Mouse (Mus musculus) testis, adult 10 weeks (tissue): Measurements from ENCODE around the gene Olfr1258. TPM values are rescaled to one million over a fixed set of nuclear protein-coding genes. Genes with fewer than 3 reads are reported as not detected.

Experiments
- polyA plus RNA-seq: library from polyadenylated mRNA; stranded (reverse); fragments of 350-450 nt; fragmentation: Illumina TruSeq; extraction: RNeasy Lipid Tissue Mini Kit (QIAGEN cat#74804); gene quantifications from one replicate; pipeline ENCODE4 v1.2.3, GENCODE M21; 2014; ENCODE audit warnings: low read depth, low replicate concordance

The Olfr1258 gene
- not detected for polyA plus RNA-seq

GRCm38 (mm10) chr2:89927009-89927408, at the start of gene Olfr1258:
Gene Olfr1258, plus strand, starts transcription at chr2:89927309.

GRCm38 (mm10) chr2:89878137-89878536, 49.0 kb upstream of the Olfr1258 start, which contains the start of gene Olfr1257:
Gene Olfr1257, plus strand, starts transcription at chr2:89878437.

DNA sequence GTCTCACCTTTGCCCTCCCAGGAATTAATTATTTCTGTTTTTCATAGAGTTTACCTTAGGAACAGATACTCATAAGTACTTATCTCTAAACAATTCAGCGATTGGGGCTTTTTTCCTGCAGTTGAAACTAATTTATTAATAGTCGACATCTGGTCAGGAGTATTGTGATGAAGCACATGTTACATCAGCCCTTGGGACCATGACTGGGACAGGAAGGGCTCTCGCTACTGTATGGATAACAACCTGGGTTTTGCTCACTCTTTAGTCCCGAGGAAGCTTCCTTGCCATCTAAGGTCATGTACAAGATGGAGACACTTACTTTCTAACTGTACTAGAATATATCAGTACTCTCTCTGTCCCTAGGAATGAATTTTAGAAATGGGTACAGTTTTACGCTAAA, 21.5 kb downstream of the Olfr1258 start, which contains the start of gene Olfr1259:
Olfr1259 (minus strand) TSS at position 101 of the 400 bp plus-strand sequence.

GRCm38 (mm10) chr2:89974184-89974583, 47.1 kb downstream of the Olfr1258 start, which contains the start of gene Olfr1260:
Gene Olfr1260, plus strand, starts transcription at chr2:89974340.

Other genes with a start within 250 kb of the Olfr1258 start
- gene Olfr1252, start 202.3 kb upstream of the Olfr1258 start, polyA plus RNA-seq: not detected
- not detected for gene Olfr1253, start 170.2 kb upstream of the Olfr1258 start, polyA plus RNA-seq
- gene Olfr1254, start 133.7 kb upstream of the Olfr1258 start, polyA plus RNA-seq: not detected
- not detected for gene Olfr1255, start 115.3 kb upstream of the Olfr1258 start, polyA plus RNA-seq
- not detected for gene Olfr1256, start 85.8 kb upstream of the Olfr1258 start, polyA plus RNA-seq
- not detected for gene Olfr48, start 79.1 kb upstream of the Olfr1258 start, polyA plus RNA-seq
- 0.14 TPM for gene Olfr1257, start 48.9 kb upstream of the Olfr1258 start, polyA plus RNA-seq
- 0.07 TPM for gene Olfr1259, start 21.4 kb downstream of the Olfr1258 start, polyA plus RNA-seq
- not detected for gene Olfr1260, start 47.0 kb downstream of the Olfr1258 start, polyA plus RNA-seq
- not detected for gene Olfr1261, start 63.9 kb downstream of the Olfr1258 start, polyA plus RNA-seq
- gene Olfr1262, start 72.8 kb downstream of the Olfr1258 start, polyA plus RNA-seq: 0.03 TPM
- 0.04 TPM for gene Olfr1263, start 84.8 kb downstream of the Olfr1258 start, polyA plus RNA-seq
- not detected for gene Olfr1264, start 98.3 kb downstream of the Olfr1258 start, polyA plus RNA-seq
- not detected for gene Olfr1265, start 108.0 kb downstream of the Olfr1258 start, polyA plus RNA-seq
- gene Olfr140, start 136.3 kb downstream of the Olfr1258 start, polyA plus RNA-seq: not detected
- gene Olfr1269, start 194.1 kb downstream of the Olfr1258 start, polyA plus RNA-seq: not detected
- gene Olfr32, start 215.0 kb downstream of the Olfr1258 start, polyA plus RNA-seq: 0.49 TPM
- 0.29 TPM for gene Olfr1270, start 225.8 kb downstream of the Olfr1258 start, polyA plus RNA-seq